Mouse (Mus musculus) C2C12 (cell line): Measurements from ENCODE around the gene Olfr765.

ENCODE experiments used
- CTCF ChIP-seq: IDR thresholded peaks from one replicate; pipeline ENCODE4 v1.5.1; 2011; ENCODE audit not compliant: control insufficient read depth, insufficient read depth, insufficient read length
- MAX ChIP-seq: IDR thresholded peaks from one replicate; pipeline ENCODE4 v1.6.1; 2011; ENCODE audit warnings: mild to moderate bottlenecking, control low read depth
- USF1 ChIP-seq: IDR thresholded peaks from one replicate; pipeline ENCODE4 v1.6.1; 2011; ENCODE audit warnings: low read depth, mild to moderate bottlenecking, control low read depth, moderate library complexity

DNA sequence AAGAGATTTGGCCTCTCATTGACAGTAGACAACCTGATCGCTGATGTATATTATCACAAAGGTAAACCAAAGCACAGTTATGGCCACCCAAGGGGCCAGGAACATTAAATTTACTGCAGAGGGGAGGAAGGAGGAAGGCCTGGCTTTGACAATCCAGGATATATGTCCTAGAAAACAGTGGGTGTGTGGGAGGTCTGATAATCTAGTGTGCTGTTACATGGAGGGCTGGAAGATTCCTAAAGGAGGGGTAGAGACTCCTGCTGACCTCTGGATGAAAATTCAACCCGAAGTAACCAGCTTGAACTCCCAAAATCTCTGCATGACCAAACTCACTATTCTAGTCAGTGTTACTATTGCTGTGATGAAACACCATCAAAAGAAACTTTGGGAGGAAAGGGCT lies 21.5 kb downstream of the Olfr765 start:
- TF ChIP-seq MAX (no peak), CTCF (no peak), USF1 (no peak)
